Mouse (Mus musculus) hindbrain, embryonic 12.5 days (tissue): ENCODE measurements at regions not wholly inside any gene's neighbourhood (a gene's known extent, or its start where the extent isn't known, plus 50 kb on each side); places are given as distances from the start of the nearest gene placed in this dataset.
A peak's percentile ranks its signal among the peaks of the same experiment; 100 is the strongest.

Experiments
- ATAC-seq: fragments of 200-750 bp; cut with Nextera tagmentation; 2 replicates; pipeline ENCODE4 v1.8.0; 2017; ENCODE audit warnings: moderate TSS enrichment; ENCODE audit not compliant: low FRiP score
- H3K27ac ChIP-seq: fragments of 300-500 bp; sonication (generic); 2 replicates; pipeline ENCODE4 v1.5.1; 2016; ENCODE audit warnings: mild to moderate bottlenecking
- H3K27me3 ChIP-seq: fragments of 300-500 bp; sonication (generic); 2 replicates; pipeline ENCODE4 v1.6.1; 2016; ENCODE audit warnings: mild to moderate bottlenecking
- H3K36me3 ChIP-seq: fragments of 300-500 bp; sonication (generic); 2 replicates; pipeline ENCODE4 v1.6.1; 2016; ENCODE audit warnings: mild to moderate bottlenecking
- H3K4me1 ChIP-seq: fragments of 300-500 bp; sonication (generic); 2 replicates; pipeline ENCODE4 v1.6.1; 2016
- H3K4me2 ChIP-seq: fragments of 300-500 bp; sonication (generic); replicated peaks from 2 replicates; pipeline ENCODE4 v1.6.1; 2016; ENCODE audit warnings: mild to moderate bottlenecking
- H3K4me3 ChIP-seq: fragments of 300-500 bp; sonication (generic); 2 replicates; pipeline ENCODE4 v1.5.1; 2016; ENCODE audit warnings: mild to moderate bottlenecking
- H3K9ac ChIP-seq: fragments of 300-500 bp; sonication (generic); 2 replicates; pipeline ENCODE4 v1.6.1; 2016; ENCODE audit warnings: mild to moderate bottlenecking, moderate library complexity
- H3K9me3 ChIP-seq: fragments of 300-500 bp; sonication (generic); replicated peaks from 2 replicates; pipeline ENCODE4 v1.6.1; 2016; ENCODE audit warnings: mild to moderate bottlenecking
- WGBS: fragments of 180-500 bp; shearing (Covaris S2); methylation state at CpG from one replicate; pipeline ENCODE4 v1.1.7; 2016; 5-methylcytosine and 5-hydroxymethylcytosine counted together

DNA sequence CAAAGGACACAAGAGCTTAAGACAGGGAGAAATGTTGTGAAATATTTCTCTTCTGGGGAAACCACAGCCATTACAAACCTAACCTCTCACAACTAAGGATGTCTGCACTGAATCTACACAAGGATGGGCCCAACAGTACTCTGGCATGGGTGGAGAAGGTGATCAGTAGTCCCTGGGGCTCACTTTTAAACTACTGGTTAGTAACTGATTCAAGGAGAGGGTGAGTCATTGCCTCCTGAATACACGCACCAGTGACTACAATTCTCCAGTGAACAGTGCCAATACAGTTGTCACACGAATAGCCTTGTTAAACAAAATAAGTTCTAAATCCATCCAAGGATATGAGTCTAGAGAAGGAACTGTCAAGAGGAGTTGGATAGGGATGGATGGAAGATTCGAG is 232.6 kb upstream of the Gm21830 start:
- no peak overlapping the region for H3K4me2 ChIP-seq
- H3K36me3 ChIP-seq: no peaks in the 10 kb centered on the region
- no peaks in the 10 kb centered on the region for H3K27me3 ChIP-seq
- no peaks in the 10 kb centered on the region for H3K4me1 ChIP-seq
- no peak overlapping the region for H3K4me3 ChIP-seq
- H3K9me3 ChIP-seq: no peaks in the 10 kb centered on the region
- no peak overlapping the region for H3K27ac ChIP-seq
- 86% methylated on average over 3 of the region's 3 CpGs for WGBS
- no peak for ATAC-seq
- H3K9ac ChIP-seq: no peak overlapping the region

DNA sequence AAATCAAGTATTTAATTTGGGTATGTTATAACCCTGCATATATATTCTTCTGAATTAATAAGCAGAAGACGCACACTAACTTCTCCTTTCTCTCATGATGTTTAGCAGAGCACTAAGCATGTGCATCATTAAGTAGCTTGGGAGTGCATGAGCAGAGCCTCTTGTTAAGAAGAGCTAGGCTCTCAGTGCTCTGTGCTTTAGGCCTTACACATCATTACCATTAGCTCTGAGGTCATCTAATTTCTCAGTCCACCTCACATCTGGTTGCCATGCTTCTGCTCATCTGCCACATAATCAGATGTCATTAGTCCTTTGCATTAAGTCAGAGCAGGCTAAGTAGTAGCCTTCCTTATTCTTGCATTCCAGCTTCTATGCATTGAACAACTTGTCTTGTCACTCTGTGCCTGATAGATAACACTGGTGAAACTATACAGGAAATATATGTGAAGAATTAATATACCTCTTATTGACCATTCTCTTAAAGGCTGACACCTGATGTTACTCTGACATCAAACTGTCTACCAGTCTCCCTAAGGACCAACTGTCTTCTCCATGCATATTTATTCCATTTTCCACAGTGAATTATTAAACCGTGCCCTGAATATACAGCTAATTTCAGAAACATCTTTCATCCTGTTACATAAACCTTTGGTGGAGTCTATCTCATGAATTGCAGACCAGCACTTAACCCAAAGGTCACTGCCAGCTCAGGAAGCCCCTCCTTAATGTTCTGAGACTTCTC is 192.3 kb upstream of the Gm21830 start:
- ATAC-seq: 0 out of 2 replicates have a peak, but pooled peaks have one; percentile 19
- no peak overlapping the region for H3K27ac ChIP-seq

DNA sequence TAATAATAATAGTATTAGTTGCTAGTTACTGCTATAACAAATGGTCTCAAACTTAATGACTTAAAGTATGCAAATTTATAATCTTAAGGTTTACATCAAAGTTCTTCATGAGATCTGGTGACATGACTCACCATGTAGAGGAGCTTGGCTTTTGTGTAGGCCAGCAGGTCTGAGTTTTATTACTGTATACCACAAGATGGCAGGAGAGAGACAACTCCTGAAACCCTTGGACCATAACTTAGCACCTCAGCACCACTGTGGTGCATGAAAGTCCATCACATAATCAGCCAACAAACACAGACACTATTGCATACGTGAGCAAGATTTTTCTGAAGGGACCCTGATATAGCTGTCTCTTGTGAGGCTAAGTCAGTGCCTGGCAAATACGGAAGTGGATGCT is 187.2 kb upstream of the Gm21830 start:
- no peaks in the 10 kb centered on the region for H3K27me3 ChIP-seq
- H3K9ac ChIP-seq: no peak overlapping the region
- H3K4me1 ChIP-seq: no peaks in the 10 kb centered on the region
- H3K4me2 ChIP-seq: no peak overlapping the region
- no peak overlapping the region for H3K27ac ChIP-seq
- 88% methylated on average over 2 of the region's 2 CpGs for WGBS
- ATAC-seq: no peak
- H3K36me3 ChIP-seq: no peaks in the 10 kb centered on the region
- H3K9me3 ChIP-seq: no peaks in the 10 kb centered on the region
- H3K4me3 ChIP-seq: no peak overlapping the region

More for the DNA sequence above, 192.3 kb upstream of the Gm21830 start:
- Histone ChIP-seq H3K4me2 (no peak overlapping the region), H3K9ac (no peak overlapping the region), H3K4me1 (no peaks in the 10 kb centered on the region), H3K27me3 (no peaks in the 10 kb centered on the region), H3K9me3 (no peaks in the 10 kb centered on the region), H3K36me3 (no peaks in the 10 kb centered on the region), H3K4me3 (no peak overlapping the region)
- whole genome bisulfite sequencing: 72% methylated on average over 2 of the region's 2 CpGs

DNA sequence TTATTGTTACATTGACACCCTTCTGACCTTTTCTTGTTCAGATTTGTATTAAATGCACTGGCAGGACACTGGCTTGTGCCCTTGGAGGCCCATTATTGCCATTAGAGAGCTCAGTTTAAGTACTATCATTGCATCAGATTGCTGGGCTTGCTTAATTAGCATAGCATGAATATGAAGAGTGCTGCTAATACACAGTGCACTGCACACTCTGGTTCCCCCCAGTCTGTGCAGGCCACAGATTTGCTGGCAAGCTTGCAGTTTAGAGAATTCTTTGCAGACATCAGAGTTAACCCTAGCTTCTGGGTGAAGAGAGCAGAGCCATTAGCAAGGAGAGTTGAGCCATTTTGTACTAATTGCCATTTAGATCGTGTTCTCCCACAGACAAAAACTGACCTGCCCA is 156.1 kb upstream of the Gm21830 start:
- WGBS: 54% methylated on average over 1 of the region's 1 CpGs
- Histone ChIP-seq H3K27ac (no peak overlapping the region), H3K4me1 (no peaks in the 10 kb centered on the region), H3K36me3 (no peaks in the 10 kb centered on the region), H3K9me3 (no peaks in the 10 kb centered on the region), H3K4me3 (no peak overlapping the region), H3K9ac (no peak overlapping the region), H3K4me2 (no peak overlapping the region), H3K27me3 (no peaks in the 10 kb centered on the region)
- peak; percentile 73 for ATAC-seq
